Comparison of ENCODE assay signal across 12 mouse cellular contexts in genomic region chr6:144057098-144057632, GRCm38 (mm10).
DNase-seq lines count a peak whose midpoint lies in the region; ATAC-seq and TF ChIP-seq lines count a peak whose summit lies in the region.
"Had no signal": no experiment of that assay in that cellular context is flagged by ENCODE, and none has a peak within 500 bp of the region (broad histone marks: within the 10 kb centered on the region; RNA-seq: fewer than 3 reads in every experiment).

No protein-coding gene starts in this region.

- H3K36me3 ChIP-seq in lung, embryonic 14.5 days (ENCODE audit: insufficient read depth): no peaks in the 10 kb centered on the region
- H3K36me3 ChIP-seq in embryonic facial prominence, embryonic 15.5 days: no peaks in the 10 kb centered on the region
- no peaks in the 10 kb centered on the region for H3K36me3 ChIP-seq in hindbrain, embryonic 12.5 days
- H3K36me3 ChIP-seq in midbrain, embryonic 16.5 days (ENCODE audit: control insufficient read depth, insufficient read depth, low read length): no peaks in the 10 kb centered on the region
- H3K36me3 ChIP-seq: liver, embryonic 12.5 days had no signal

- H3K4me3 ChIP-seq in lung, embryonic 14.5 days (ENCODE audit: low read depth, low read length): no peak overlapping the region
- no peak overlapping the region for H3K4me3 ChIP-seq in lung, adult 2 months (replicated peaks; ENCODE audit: extremely low read depth, low read depth, low read length)
- no peak overlapping the region for H3K4me3 ChIP-seq in embryonic facial prominence, embryonic 15.5 days (replicated peaks)
- H3K4me3 ChIP-seq in hindbrain, embryonic 12.5 days: no peak overlapping the region
- H3K4me3 ChIP-seq in midbrain, embryonic 16.5 days (ENCODE audit: low read depth, low read length): no peak overlapping the region
- H3K4me3 ChIP-seq: erythroblast, embryonic 14.5 days; liver, embryonic 12.5 days had no signal

- H3K4me2 ChIP-seq in lung, embryonic 14.5 days: no peak overlapping the region
- no peak overlapping the region for H3K4me2 ChIP-seq in embryonic facial prominence, embryonic 15.5 days (replicated peaks)
- no peak overlapping the region for H3K4me2 ChIP-seq in hindbrain, embryonic 12.5 days (replicated peaks)
- no peak overlapping the region for H3K4me2 ChIP-seq in midbrain, embryonic 16.5 days (ENCODE audit: low read length)
- H3K4me2 ChIP-seq: liver, embryonic 12.5 days had no signal

- TF ChIP-seq CTCF in lung, embryonic 14.5 days (IDR thresholded peaks at IDR 0.05; ENCODE audit: low read depth): no peak
- no peak for TF ChIP-seq CTCF in lung, adult 2 months (IDR thresholded peaks at IDR 0.05; ENCODE audit: insufficient read depth, low read length)

- H3K9ac ChIP-seq in lung, embryonic 14.5 days: no peak overlapping the region
- no peak overlapping the region for H3K9ac ChIP-seq in embryonic facial prominence, embryonic 15.5 days
- no peak overlapping the region for H3K9ac ChIP-seq in hindbrain, embryonic 12.5 days
- no peak overlapping the region for H3K9ac ChIP-seq in midbrain, embryonic 16.5 days (ENCODE audit: low read depth, low read length)
- H3K9ac ChIP-seq: liver, embryonic 12.5 days had no signal

- 55% methylated on average over 14 of the region's 14 CpGs for WGBS in lung, embryonic 14.5 days
- WGBS in lung, adult 2 months: 66% methylated on average over 14 of the region's 14 CpGs
- 67% methylated on average over 14 of the region's 14 CpGs for WGBS in embryonic facial prominence, embryonic 15.5 days
- 80% methylated on average over 14 of the region's 14 CpGs for WGBS in hindbrain, embryonic 12.5 days
- 78% methylated on average over 14 of the region's 14 CpGs for WGBS in midbrain, embryonic 16.5 days

- peak overlapping the region; percentile 83 for H3K27ac ChIP-seq in lung, embryonic 14.5 days (ENCODE audit: low read depth)
- H3K27ac ChIP-seq in embryonic facial prominence, embryonic 15.5 days (replicated peaks): peak overlapping the region; percentile 49
- H3K27ac ChIP-seq in hindbrain, embryonic 12.5 days: peak overlapping the region; percentile 78
- H3K27ac ChIP-seq in midbrain, embryonic 16.5 days (ENCODE audit: low read length): peak overlapping the region; percentile 54
- H3K27ac ChIP-seq: kidney, postnatal 0 days; liver, embryonic 12.5 days had no signal

- no peaks in the 10 kb centered on the region for H3K27me3 ChIP-seq in lung, embryonic 14.5 days (ENCODE audit: insufficient read depth, low read length)
- no peaks in the 10 kb centered on the region for H3K27me3 ChIP-seq in embryonic facial prominence, embryonic 15.5 days
- no peaks in the 10 kb centered on the region for H3K27me3 ChIP-seq in hindbrain, embryonic 12.5 days
- no peaks in the 10 kb centered on the region for H3K27me3 ChIP-seq in midbrain, embryonic 16.5 days (ENCODE audit: control insufficient read depth, insufficient read depth, low read depth, low read length)
- H3K27me3 ChIP-seq: liver, embryonic 12.5 days had no signal

- no peak for TF ChIP-seq POLR2A in lung, adult 2 months (IDR thresholded peaks at IDR 0.05; ENCODE audit: borderline replicate concordance, extremely low read depth, low read depth, low read length)

- no peaks in the 10 kb centered on the region for H3K9me3 ChIP-seq in lung, embryonic 14.5 days (ENCODE audit: low read depth, low read length)
- no peaks in the 10 kb centered on the region for H3K9me3 ChIP-seq in embryonic facial prominence, embryonic 15.5 days (replicated peaks)
- no peaks in the 10 kb centered on the region for H3K9me3 ChIP-seq in hindbrain, embryonic 12.5 days (replicated peaks)
- H3K9me3 ChIP-seq in midbrain, embryonic 16.5 days (replicated peaks; ENCODE audit: control insufficient read depth, low read length, poor library complexity, severe bottlenecking): no peaks in the 10 kb centered on the region
- H3K9me3 ChIP-seq: liver, embryonic 12.5 days had no signal

- DNase-seq in lung, embryonic 14.5 days: no peak
- no peak for DNase-seq in lung, adult 2 months
- DNase-seq in cerebellum, postnatal 14 days: no peak
- DNase-seq in retina, postnatal 1 day: no peak
- DNase-seq: thymus, postnatal 25 days had no signal

- no peak; the same call in 1 of the 2 replicates for ATAC-seq in lung, embryonic 14.5 days (ENCODE audit: insufficient read depth)
- 0 out of 2 replicates have a peak, but pooled peaks have one; percentile 2 for ATAC-seq in embryonic facial prominence, embryonic 15.5 days (ENCODE audit: insufficient number of reproducible peaks, low FRiP score, low TSS enrichment, low read depth)
- no peak for ATAC-seq in hindbrain, embryonic 12.5 days (ENCODE audit: low FRiP score)
- peak; percentile 76; the same call in 1 of the 2 replicates for ATAC-seq in midbrain, embryonic 16.5 days
- ATAC-seq: activated CD4-positive, CD25-positive, alpha-beta regulatory T cell, adult 4 months had no signal

- H3K4me1 ChIP-seq in lung, embryonic 14.5 days (ENCODE audit: insufficient read depth): no peaks in the 10 kb centered on the region
- peaks cover 13% of the 10 kb centered on the region for H3K4me1 ChIP-seq in lung, adult 2 months (ENCODE audit: control insufficient read depth, insufficient read depth, low read length)
- H3K4me1 ChIP-seq in embryonic facial prominence, embryonic 15.5 days: 0 out of 2 replicates have a peak, but pooled peaks cover 7% of the 10 kb centered on the region
- H3K4me1 ChIP-seq in hindbrain, embryonic 12.5 days: peaks cover 14% of the 10 kb centered on the region
- no peaks in the 10 kb centered on the region for H3K4me1 ChIP-seq in midbrain, embryonic 16.5 days (ENCODE audit: control insufficient read depth, insufficient read depth, low read length)
- H3K4me1 ChIP-seq: liver, embryonic 12.5 days had no signal

Comparison
In these comparisons a context has a peak if more than half of its experiments do, and no peak if none do; other contexts are left out.
1. ATAC-seq: peak in embryonic facial prominence, embryonic 15.5 days (single experiment) and midbrain, embryonic 16.5 days (single experiment); none in lung, embryonic 14.5 days (single experiment) and hindbrain, embryonic 12.5 days (single experiment).
2. Peak in every context shown above with its lines, with median percentiles within 50 percentile points of each other: H3K27ac ChIP-seq.